Mouse (Mus musculus): ENCODE measurements at regions not wholly inside any gene's neighbourhood (a gene's known extent, or its start where the extent isn't known, plus 50 kb on each side); places are given as distances from the start of the nearest gene placed in this dataset.

DNA sequence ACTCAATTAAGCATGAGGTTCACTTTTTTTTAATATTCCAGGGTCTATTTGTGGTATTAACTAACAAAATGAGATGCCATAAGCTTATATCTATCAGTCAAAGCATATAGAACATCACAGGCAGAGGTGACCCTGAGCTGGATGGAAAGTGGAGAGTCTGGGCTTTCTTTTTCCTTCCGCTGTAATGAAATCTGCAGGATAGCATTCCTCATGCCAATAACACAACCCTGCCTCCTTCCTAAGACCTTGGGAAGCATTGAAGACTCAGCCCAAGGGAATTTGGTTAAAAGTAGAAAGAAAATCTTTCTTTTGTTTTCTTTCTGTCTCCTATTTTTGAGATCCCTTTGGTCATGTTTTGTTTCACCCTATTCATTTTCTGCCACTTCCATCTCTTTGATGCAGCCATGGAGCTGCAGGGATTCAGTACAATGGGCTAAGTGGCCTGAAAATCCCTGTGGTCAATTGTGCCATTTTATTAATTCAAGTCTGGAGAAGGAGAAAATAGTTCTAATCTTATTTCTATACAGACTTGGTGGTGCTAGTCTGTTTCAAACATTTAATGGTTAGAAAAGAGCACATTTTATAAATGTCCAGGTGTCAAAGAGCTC is 1006.9 kb downstream of the Olfm4 start:
- Histone ChIP-seq H3K9me3 (ENCODE audit: control insufficient read depth, low read depth, low read length) (no peaks in the 10 kb centered on the region), H3K4me1 (ENCODE audit: control insufficient read depth, insufficient read depth, low read length) (no peaks in the 10 kb centered on the region), H3K4me2 (replicated peaks; ENCODE audit: low read depth, low read length) (no peak overlapping the region), H3K27ac (ENCODE audit: low read length) (no peak overlapping the region), H3K9ac (replicated peaks; ENCODE audit: low read depth, low read length) (no peak overlapping the region), H3K4me3 (ENCODE audit: low read depth, low read length) (no peak overlapping the region), H3K27me3 (ENCODE audit: control insufficient read depth, insufficient read depth, low read length) (no peaks in the 10 kb centered on the region), H3K36me3 (ENCODE audit: control insufficient read depth, insufficient read depth, low read length) (no peaks in the 10 kb centered on the region)
- no peak for ATAC-seq (ENCODE audit: insufficient number of reproducible peaks, insufficient read depth, low FRiP score, low read depth)
- 86% methylated on average over 1 of the region's 1 CpGs for WGBS

DNA sequence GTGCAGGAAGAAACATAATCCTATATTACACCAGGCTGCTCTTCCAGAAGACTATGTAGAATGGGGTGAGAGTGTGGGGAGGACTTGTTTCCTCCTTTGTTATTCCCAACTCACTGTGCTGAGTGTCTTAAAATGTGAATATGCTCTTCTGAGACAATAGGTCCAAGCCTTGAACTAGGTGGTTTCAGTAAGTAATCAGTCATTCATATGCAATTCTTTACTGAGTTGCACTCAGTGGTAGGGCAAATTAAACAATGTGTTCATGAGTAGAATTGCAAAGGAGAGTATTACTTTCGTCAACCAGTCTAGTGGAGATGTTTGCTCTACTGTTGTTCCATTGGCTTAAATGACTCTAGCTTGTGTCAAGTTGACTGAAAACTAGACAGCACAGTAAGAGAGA is 1015.1 kb downstream of the Olfm4 start:
- Histone ChIP-seq H3K36me3 (ENCODE audit: control insufficient read depth, insufficient read depth, low read length) (no peaks in the 10 kb centered on the region), H3K4me1 (ENCODE audit: control insufficient read depth, insufficient read depth, low read length) (no peaks in the 10 kb centered on the region), H3K27me3 (ENCODE audit: control insufficient read depth, insufficient read depth, low read length) (no peaks in the 10 kb centered on the region), H3K4me3 (ENCODE audit: low read depth, low read length) (no peak overlapping the region), H3K27ac (ENCODE audit: low read length) (no peak overlapping the region), H3K9ac (replicated peaks; ENCODE audit: low read depth, low read length) (no peak overlapping the region), H3K9me3 (ENCODE audit: control insufficient read depth, low read depth, low read length) (no peaks in the 10 kb centered on the region), H3K4me2 (replicated peaks; ENCODE audit: low read depth, low read length) (no peak overlapping the region)
- no peak for ATAC-seq (ENCODE audit: insufficient number of reproducible peaks, insufficient read depth, low FRiP score, low read depth)
- 81% methylated on average over 1 of the region's 1 CpGs for WGBS

- no peaks in the 10 kb centered on the region for H3K27me3 ChIP-seq (ENCODE audit: control insufficient read depth, insufficient read depth, low read length)
- H3K4me2 ChIP-seq (replicated peaks; ENCODE audit: low read depth, low read length), result no peak overlapping the region
- no peak overlapping the region for H3K9ac ChIP-seq (replicated peaks; ENCODE audit: low read depth, low read length)
- H3K4me1 ChIP-seq (ENCODE audit: control insufficient read depth, insufficient read depth, low read length), result no peaks in the 10 kb centered on the region
- no peaks in the 10 kb centered on the region for H3K36me3 ChIP-seq (ENCODE audit: control insufficient read depth, insufficient read depth, low read length)
- H3K9me3 ChIP-seq (ENCODE audit: control insufficient read depth, low read depth, low read length), result no peaks in the 10 kb centered on the region
- H3K4me3 ChIP-seq (ENCODE audit: low read depth, low read length), result no peak overlapping the region
- WGBS, result 35% methylated on average over 5 of the region's 5 CpGs
- ATAC-seq (ENCODE audit: insufficient number of reproducible peaks, insufficient read depth, low FRiP score, low read depth), result no peak
- H3K27ac ChIP-seq (ENCODE audit: low read length), result no peak overlapping the region
Measured at GRCm38 (mm10) chr14:81013208-81013607, 1029.3 kb downstream of the Olfm4 start.

DNA sequence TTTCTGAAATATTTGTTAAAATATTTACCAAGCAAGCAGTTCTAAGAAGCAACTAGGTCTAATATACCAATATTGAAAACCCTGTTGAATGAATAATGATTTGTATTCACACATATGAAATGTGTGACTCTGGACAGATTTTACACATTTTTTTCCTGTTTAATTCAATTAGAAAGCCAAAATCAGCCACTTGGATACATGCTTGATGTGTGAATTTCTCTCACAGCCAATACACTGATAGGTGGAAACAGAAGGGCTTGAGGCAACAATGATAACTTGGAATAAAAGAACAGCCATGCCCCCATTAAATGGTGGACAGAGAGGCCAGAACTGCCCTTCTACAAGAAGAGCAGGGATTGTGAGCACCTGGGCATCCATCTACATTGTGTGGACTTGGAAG is 1047.6 kb downstream of the Olfm4 start:
- H3K4me1 ChIP-seq (ENCODE audit: control insufficient read depth, insufficient read depth, low read length), result no peaks in the 10 kb centered on the region
- no peak for ATAC-seq (ENCODE audit: insufficient number of reproducible peaks, insufficient read depth, low FRiP score, low read depth)
- H3K9ac ChIP-seq (replicated peaks; ENCODE audit: low read depth, low read length), result no peak overlapping the region
- H3K4me3 ChIP-seq (ENCODE audit: low read depth, low read length), result no peak overlapping the region
- H3K9me3 ChIP-seq (ENCODE audit: control insufficient read depth, low read depth, low read length), result no peaks in the 10 kb centered on the region
- no peaks in the 10 kb centered on the region for H3K27me3 ChIP-seq (ENCODE audit: control insufficient read depth, insufficient read depth, low read length)
- H3K36me3 ChIP-seq (ENCODE audit: control insufficient read depth, insufficient read depth, low read length), result no peaks in the 10 kb centered on the region
- H3K27ac ChIP-seq (ENCODE audit: low read length), result no peak overlapping the region
- H3K4me2 ChIP-seq (replicated peaks; ENCODE audit: low read depth, low read length), result no peak overlapping the region

DNA sequence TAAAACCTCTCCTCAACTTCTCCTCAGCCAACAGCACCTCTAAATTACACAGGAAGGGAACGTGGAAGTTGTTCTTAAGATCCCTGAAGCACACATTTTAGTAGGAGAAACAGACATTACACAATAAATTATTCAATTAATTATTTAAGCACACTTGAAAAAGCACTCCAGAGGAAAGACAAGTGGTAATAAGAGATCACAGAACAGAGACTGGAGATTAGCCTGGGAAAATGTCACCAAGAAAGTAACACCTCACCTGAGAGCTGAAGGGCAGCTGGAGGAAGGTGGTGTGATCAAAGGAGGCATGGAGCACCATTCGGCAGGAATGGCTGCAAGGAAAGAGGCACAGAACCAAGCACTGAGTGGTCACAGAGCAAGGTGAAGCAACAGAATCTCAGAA is 1053.8 kb downstream of the Olfm4 start:
- Histone ChIP-seq H3K9me3 (ENCODE audit: control insufficient read depth, low read depth, low read length) (no peaks in the 10 kb centered on the region), H3K27ac (ENCODE audit: low read length) (no peak overlapping the region), H3K4me2 (replicated peaks; ENCODE audit: low read depth, low read length) (no peak overlapping the region), H3K4me3 (ENCODE audit: low read depth, low read length) (no peak overlapping the region), H3K36me3 (ENCODE audit: control insufficient read depth, insufficient read depth, low read length) (no peaks in the 10 kb centered on the region), H3K4me1 (ENCODE audit: control insufficient read depth, insufficient read depth, low read length) (no peaks in the 10 kb centered on the region), H3K9ac (replicated peaks; ENCODE audit: low read depth, low read length) (no peak overlapping the region), H3K27me3 (ENCODE audit: control insufficient read depth, insufficient read depth, low read length) (no peaks in the 10 kb centered on the region)
- WGBS, result 71% methylated on average over 2 of the region's 2 CpGs
- no peak for ATAC-seq (ENCODE audit: insufficient number of reproducible peaks, insufficient read depth, low FRiP score, low read depth)

GRCm38 (mm10) chr14:81038045-81038444 is 1054.2 kb downstream of the Olfm4 start:
- Histone ChIP-seq H3K4me2 (replicated peaks; ENCODE audit: low read depth, low read length) (no peak overlapping the region), H3K9me3 (ENCODE audit: control insufficient read depth, low read depth, low read length) (no peaks in the 10 kb centered on the region), H3K4me3 (ENCODE audit: low read depth, low read length) (no peak overlapping the region), H3K4me1 (ENCODE audit: control insufficient read depth, insufficient read depth, low read length) (no peaks in the 10 kb centered on the region), H3K9ac (replicated peaks; ENCODE audit: low read depth, low read length) (no peak overlapping the region), H3K27me3 (ENCODE audit: control insufficient read depth, insufficient read depth, low read length) (no peaks in the 10 kb centered on the region), H3K36me3 (ENCODE audit: control insufficient read depth, insufficient read depth, low read length) (no peaks in the 10 kb centered on the region), H3K27ac (ENCODE audit: low read length) (no peak overlapping the region)
- ATAC-seq (ENCODE audit: insufficient number of reproducible peaks, insufficient read depth, low FRiP score, low read depth), result no peak
- WGBS, result 89% methylated on average over 3 of the region's 3 CpGs
